Mouse (Mus musculus) lung, embryonic 16.5 days (tissue): ENCODE data around the gene Rnf166. TPM values are rescaled to one million over a fixed set of nuclear protein-coding genes. Genes with fewer than 3 reads are reported as not detected.
A peak's percentile ranks its signal among the peaks of the same experiment; 100 is the strongest.

Experiments
- ATAC-seq: fragments of 200-750 bp; cut with Nextera tagmentation; 2 replicates; pipeline ENCODE4 v1.8.0; 2017; ENCODE audit warnings: low read depth, mild to moderate bottlenecking, moderate library complexity
- H3K27ac ChIP-seq: fragments of 300-500 bp; sonication (generic); 2 replicates; pipeline ENCODE4 v1.5.1; 2014; ENCODE audit warnings: mild to moderate bottlenecking, control low read depth, low read length
- H3K27me3 ChIP-seq: fragments of 300-500 bp; sonication (generic); 2 replicates; pipeline ENCODE4 v1.6.1; 2014; ENCODE audit warnings: low read depth, low read length, mixed read lengths; ENCODE audit not compliant: control insufficient read depth, insufficient read depth
- H3K36me3 ChIP-seq: fragments of 300-500 bp; sonication (generic); 2 replicates; pipeline ENCODE4 v1.6.1; 2014; ENCODE audit warnings: low read length; ENCODE audit not compliant: control insufficient read depth, insufficient read depth
- H3K4me1 ChIP-seq: fragments of 300-500 bp; sonication (generic); replicated peaks from 2 replicates; pipeline ENCODE4 v1.6.1; 2014; ENCODE audit warnings: low read length, mixed read lengths; ENCODE audit not compliant: control insufficient read depth, insufficient read depth
- H3K4me2 ChIP-seq: fragments of 300-500 bp; sonication (generic); 2 replicates; pipeline ENCODE4 v1.6.1; 2014; ENCODE audit warnings: low read depth, low read length, control low read depth
- H3K4me3 ChIP-seq: fragments of 300-500 bp; sonication (generic); 2 replicates; pipeline ENCODE4 v1.5.1; 2014; ENCODE audit warnings: mild to moderate bottlenecking, low read length, control low read depth
- H3K9ac ChIP-seq: fragments of 300-500 bp; sonication (generic); 2 replicates; pipeline ENCODE4 v1.6.1; 2014; ENCODE audit warnings: low read length, control low read depth
- H3K9me3 ChIP-seq: fragments of 300-500 bp; sonication (generic); 2 replicates; pipeline ENCODE4 v1.6.1; 2016; ENCODE audit warnings: low read length; ENCODE audit not compliant: control insufficient read depth
- WGBS: fragments of 180-500 bp; shearing (Covaris S2); extraction: QIAGEN DNeasy Blood & Tissue Kit; methylation state at CpG from one replicate; pipeline ENCODE4 v1.1.7; 2014; 5-methylcytosine and 5-hydroxymethylcytosine counted together
- polyA plus RNA-seq: library from polyadenylated mRNA; unstranded; fragments of >200 nt; fragmentation: Nextera tagmentation; extraction: Ambion mirVana; gene quantifications from 2 replicates; pipeline ENCODE4 v1.2.1, GENCODE M21; 2015

The Rnf166 gene
- polyA plus RNA-seq, 1 experiment from 2014 or later: 40.1 TPM

DNA sequence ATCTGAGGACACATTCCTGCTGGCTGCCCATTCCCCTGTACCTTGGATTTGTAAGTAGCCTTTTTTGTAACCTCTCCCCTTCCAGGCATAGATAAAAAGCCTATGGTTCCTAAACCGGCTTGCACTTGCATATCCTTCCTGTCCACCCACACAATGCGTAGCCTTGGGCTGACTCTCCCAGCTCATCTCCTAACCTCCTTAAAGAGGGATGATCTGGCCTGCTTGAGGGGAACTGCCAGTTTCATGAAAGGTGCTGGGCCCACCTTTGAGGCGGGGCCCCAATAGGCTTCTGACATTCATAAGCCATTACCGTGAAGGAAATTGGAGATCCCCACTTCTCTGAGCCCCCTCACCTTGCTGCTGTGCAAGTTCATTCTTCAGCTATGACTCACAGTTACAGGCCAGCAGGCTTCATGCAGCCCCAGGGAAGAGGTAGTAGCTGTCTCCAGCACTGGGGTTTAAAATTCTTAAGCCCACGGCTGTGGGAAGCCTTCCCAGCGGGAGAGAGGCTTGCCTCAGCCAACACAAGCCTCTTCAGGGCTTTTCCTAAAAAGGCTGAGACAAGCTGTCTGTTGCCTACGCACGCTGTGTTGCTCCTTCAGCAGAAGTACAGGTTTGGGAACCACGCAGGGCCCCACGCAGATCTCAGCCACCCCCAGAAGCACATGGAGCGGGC, 14.3 kb downstream of the Rnf166 start:
- Histone ChIP-seq H3K4me3 (no peak overlapping the region), H3K9me3 (no peaks in the 10 kb centered on the region), H3K9ac (no peak overlapping the region), H3K36me3 (peaks cover 3% of the 10 kb centered on the region), H3K27ac (no peak overlapping the region), H3K4me2 (no peak overlapping the region), H3K27me3 (peaks cover 30% of the 10 kb centered on the region), H3K4me1 (peaks cover 16% of the 10 kb centered on the region)
- WGBS: 57% methylated on average over 11 of the region's 11 CpGs
- ATAC-seq: no peak

DNA sequence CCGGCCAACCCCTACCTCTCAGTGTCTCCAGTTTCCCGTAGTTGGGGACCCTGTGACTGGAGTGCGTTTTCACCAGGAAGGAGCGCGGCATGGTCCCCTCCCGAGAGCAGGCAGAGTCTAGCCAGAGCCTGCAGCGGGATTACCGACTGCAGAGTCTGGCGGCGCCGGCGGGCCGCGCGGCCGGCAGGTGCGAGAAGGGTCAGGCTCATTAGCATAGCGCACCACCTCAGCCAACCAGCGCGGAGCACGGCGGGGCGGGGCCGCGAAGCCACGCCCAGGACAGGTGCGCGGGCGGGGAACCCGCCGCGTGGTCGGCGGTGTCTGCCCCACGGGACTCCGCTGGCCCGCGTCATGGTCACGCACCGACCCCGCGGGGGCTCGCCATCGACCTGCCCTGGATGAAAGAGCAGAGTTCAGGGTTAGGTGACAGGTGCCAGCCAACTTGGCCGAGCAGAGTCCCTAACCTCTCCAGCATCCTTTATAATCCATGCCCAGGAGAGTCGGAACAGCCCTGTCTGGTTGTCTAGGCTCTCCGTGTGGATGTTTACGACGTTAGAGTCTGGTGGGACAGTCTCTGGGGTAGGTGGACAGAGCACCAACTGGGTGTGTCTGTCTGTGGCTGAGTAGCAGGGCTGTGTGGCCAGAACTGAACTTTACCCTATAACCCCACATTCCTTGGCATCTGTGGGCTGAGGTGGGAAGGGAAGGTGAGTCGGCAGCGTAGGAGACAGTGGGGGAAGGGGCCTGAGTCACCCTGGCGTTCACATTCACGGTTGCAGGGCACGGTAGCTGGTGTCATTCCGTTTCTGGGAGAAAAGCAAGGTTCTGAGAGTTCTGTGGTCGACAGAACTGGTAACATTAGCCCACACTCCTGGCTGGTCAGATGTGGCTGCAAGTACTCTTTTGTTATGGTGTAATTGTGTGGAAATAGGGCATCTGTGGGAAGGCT, 15.1 kb downstream of the Rnf166 start, which contains the start of gene Snai3:
TSS of gene Snai3 (minus strand) at position 210 of the 949 bp plus-strand sequence.
- Histone ChIP-seq H3K9me3 (no peaks in the 10 kb centered on the region), H3K27me3 (peaks cover 30% of the 10 kb centered on the region), H3K9ac (peak within 1 kb of the TSS; percentile 8; the same call in 1 of the 2 replicates), H3K36me3 (peaks cover under 1% of the 10 kb centered on the region), H3K27ac (no peak within 1 kb of the TSS), H3K4me1 (peaks cover 16% of the 10 kb centered on the region), H3K4me3 (peak within 1 kb of the TSS; percentile 29), H3K4me2 (peak within 1 kb of the TSS; percentile 47)
- 1% methylated on average over 53 of the region's 56 CpGs for WGBS
- peak; percentile 88 for ATAC-seq

DNA sequence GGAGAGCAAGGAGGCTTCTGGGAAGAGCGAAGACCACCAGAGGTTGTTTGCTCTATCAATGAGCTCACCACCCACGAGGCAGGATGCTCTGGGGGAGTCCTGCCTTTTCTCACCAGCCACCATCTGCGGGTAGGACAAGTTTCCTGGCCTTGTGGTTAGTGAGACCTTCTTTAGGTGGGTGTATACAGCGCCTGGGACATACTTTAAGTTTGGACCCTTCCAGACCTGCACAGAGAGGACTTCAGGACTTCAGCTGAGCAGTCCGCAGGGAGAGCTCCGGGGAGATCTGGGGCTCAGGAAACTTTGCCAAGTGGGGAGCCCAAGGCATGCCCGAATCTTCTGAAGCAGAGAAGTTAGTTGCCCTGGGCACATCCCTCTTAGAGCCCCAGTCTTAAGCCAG, 15.9 kb downstream of the Rnf166 start:
- no peak overlapping the region for H3K27ac ChIP-seq
- H3K9ac ChIP-seq: peak overlapping the region; percentile 8; the same call in 1 of the 2 replicates

DNA sequence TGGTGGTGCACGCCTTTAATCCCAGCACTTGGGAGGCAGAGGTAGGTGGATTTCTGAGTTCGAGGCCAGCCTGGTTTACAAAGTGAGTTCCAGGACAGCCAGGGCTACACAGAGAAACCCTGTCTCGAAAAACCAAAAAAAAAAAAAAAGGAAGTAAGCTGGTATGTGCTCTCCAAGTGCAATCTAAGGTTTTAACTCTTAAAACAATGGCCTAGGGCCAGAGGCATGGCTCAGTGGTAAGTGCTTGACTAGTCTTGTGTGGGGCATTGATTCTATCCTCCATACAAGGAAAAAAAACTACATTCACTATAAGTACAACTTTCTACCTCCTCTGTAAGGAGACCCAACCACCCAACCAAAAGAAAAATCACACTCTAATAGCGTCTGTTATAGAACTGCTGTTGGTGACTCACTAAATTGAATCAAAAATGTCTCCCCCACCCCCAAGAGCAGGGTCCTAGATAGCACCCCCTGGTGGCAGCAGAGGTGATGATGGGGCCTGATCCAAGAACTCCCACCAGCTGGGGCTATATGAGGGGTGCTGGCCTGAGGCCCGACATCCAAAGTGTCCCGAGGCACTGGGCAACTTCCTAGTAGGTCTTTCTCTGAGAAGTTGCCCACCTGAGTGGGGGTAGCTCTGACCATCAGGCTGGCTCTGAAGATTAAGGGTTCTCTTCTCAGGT, 16.5 kb downstream of the Rnf166 start:
- H3K4me1 ChIP-seq: peaks cover 16% of the 10 kb centered on the region
- H3K4me2 ChIP-seq: no peak overlapping the region
- 54% methylated on average over 6 of the region's 6 CpGs for WGBS
- H3K9ac ChIP-seq: no peak overlapping the region
- H3K36me3 ChIP-seq: no peaks in the 10 kb centered on the region
- H3K4me3 ChIP-seq: no peak overlapping the region
- peaks cover 30% of the 10 kb centered on the region for H3K27me3 ChIP-seq
- ATAC-seq: no peak
- no peak overlapping the region for H3K27ac ChIP-seq
- H3K9me3 ChIP-seq: no peaks in the 10 kb centered on the region

More for the DNA sequence above, 15.9 kb downstream of the Rnf166 start:
- H3K9me3 ChIP-seq: no peaks in the 10 kb centered on the region
- 23% methylated on average over 7 of the region's 7 CpGs for WGBS
- H3K4me1 ChIP-seq: peaks cover 16% of the 10 kb centered on the region
- H3K4me2 ChIP-seq: peak overlapping the region; percentile 47
- ATAC-seq: no peak
- no peaks in the 10 kb centered on the region for H3K36me3 ChIP-seq
- peaks cover 30% of the 10 kb centered on the region for H3K27me3 ChIP-seq
- H3K4me3 ChIP-seq: peak overlapping the region; percentile 29

DNA sequence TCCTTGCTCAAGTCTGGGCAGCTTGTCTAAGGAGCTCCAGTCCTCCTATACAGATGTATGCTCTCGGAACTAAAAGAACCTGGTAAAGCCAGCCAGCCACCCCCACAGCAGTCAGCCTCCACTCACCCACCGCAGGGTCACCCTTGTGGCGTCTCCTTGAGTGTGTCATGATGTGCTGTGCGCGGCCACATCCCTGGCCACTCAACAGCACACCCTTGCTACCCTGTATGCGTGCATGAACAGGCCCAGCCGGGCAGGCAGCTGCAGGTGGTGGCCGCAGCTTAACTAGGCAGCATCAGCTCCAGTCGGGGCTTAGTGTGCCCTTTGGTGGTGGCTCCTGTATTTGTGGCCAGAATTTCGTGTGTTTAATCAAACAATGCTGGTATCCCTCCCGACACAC, 18.7 kb downstream of the Rnf166 start:
- H3K4me2 ChIP-seq: no peak overlapping the region
- peaks cover 30% of the 10 kb centered on the region for H3K27me3 ChIP-seq
- H3K9me3 ChIP-seq: no peaks in the 10 kb centered on the region
- H3K27ac ChIP-seq: no peak overlapping the region
- ATAC-seq: no peak
- no peak overlapping the region for H3K4me3 ChIP-seq
- peaks cover 7% of the 10 kb centered on the region for H3K4me1 ChIP-seq
- no peaks in the 10 kb centered on the region for H3K36me3 ChIP-seq
- 62% methylated on average over 11 of the region's 11 CpGs for WGBS
- no peak overlapping the region for H3K9ac ChIP-seq

DNA sequence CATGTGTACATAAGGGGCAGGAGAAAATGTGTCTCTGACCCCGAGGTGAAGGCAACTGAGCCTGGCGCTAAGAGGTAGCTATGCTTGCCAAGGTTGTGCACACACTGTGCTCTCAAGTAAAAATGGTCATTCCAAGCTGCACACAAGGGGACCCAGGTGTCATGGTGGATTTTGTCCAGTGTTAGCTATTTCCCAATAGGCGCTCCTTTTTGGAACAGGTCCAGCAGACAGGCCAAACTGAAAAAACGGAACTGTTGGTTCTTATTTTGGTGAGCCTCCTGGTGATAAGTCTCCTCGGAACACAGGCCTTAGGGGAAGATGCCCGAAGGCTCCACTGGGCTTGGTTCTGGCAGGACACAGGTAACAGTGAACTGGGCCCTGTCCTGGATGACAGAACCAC, 21.5 kb downstream of the Rnf166 start:
- Histone ChIP-seq H3K4me2 (no peak overlapping the region), H3K9ac (no peak overlapping the region), H3K4me1 (no peaks in the 10 kb centered on the region), H3K27me3 (peaks cover 5% of the 10 kb centered on the region), H3K9me3 (no peaks in the 10 kb centered on the region), H3K27ac (no peak overlapping the region), H3K36me3 (no peaks in the 10 kb centered on the region), H3K4me3 (no peak overlapping the region)
- 73% methylated on average over 6 of the region's 6 CpGs for WGBS
- no peak for ATAC-seq

DNA sequence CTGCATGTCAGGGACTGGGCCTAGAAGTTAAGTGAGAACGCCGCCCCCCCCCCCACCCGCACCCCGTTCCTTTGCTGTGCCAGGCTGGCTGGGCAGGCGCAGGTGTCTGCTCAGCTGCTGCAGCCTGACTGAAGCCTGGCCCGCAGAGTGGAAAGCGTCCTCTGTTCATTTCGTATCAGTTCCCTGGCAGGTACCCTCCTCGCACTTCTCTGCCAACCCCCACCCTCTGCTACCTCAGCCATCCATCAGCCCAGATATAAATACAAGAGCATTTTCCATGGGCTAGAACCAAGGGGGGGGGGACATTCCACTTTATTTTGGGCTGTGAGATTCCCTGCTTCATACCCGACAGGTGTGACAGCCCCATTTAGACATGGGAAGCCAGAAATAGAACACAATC, 23.7 kb downstream of the Rnf166 start:
- H3K4me2 ChIP-seq: no peak overlapping the region
- peaks cover under 1% of the 10 kb centered on the region; the same call in 1 of the 2 replicates for H3K27me3 ChIP-seq
- H3K4me1 ChIP-seq: no peaks in the 10 kb centered on the region
- 82% methylated on average over 10 of the region's 10 CpGs for WGBS
- no peak overlapping the region for H3K9ac ChIP-seq
- H3K9me3 ChIP-seq: no peaks in the 10 kb centered on the region
- ATAC-seq: no peak
- H3K36me3 ChIP-seq: no peaks in the 10 kb centered on the region
- no peak overlapping the region for H3K4me3 ChIP-seq
- H3K27ac ChIP-seq: no peak overlapping the region

DNA sequence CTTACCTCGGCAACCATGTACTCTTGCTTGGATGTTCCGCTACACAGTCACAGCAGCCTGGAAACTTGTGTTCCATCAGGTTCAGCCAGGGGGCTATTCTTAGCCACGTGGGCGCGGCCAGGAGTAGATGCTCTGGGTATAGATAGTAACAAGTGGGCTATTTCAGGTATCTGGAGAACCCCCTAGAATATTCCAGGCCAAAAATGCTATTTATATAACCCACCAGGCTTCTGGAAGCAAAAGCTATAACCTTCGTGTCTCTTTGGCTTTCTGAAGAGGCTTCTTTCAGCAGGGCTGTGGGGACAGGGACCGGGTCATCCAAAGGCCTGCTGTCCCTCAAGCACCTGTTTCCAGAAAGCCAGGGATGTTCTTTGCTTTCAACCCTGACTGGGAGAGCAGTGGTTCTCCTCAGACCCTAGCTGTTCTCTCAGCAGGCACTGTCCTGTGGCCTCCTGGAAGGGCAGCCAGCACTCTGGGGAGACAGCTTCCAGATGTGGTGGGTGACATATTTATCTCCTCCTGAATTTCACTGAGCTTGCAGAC, 24.6 kb downstream of the Rnf166 start:
- Histone ChIP-seq H3K27ac (no peak overlapping the region), H3K36me3 (no peaks in the 10 kb centered on the region), H3K4me3 (no peak overlapping the region), H3K4me1 (no peaks in the 10 kb centered on the region), H3K27me3 (no peaks in the 10 kb centered on the region), H3K4me2 (no peak overlapping the region), H3K9me3 (no peaks in the 10 kb centered on the region), H3K9ac (no peak overlapping the region)
- no peak for ATAC-seq
- 68% methylated on average over 7 of the region's 7 CpGs for WGBS
